Mouse (Mus musculus) monocyte, adult 2 months (primary cell): Measurements from ENCODE around the gene Sox9.

Experiments
- DNase-seq, 2 experiments: peaks; one replicate each; pipeline ENCODE4 v3.0.0; 2022; ENCODE audit warnings: low spot score in 2 of 2, low read depth in 1 of 2

The Sox9 gene

DNA sequence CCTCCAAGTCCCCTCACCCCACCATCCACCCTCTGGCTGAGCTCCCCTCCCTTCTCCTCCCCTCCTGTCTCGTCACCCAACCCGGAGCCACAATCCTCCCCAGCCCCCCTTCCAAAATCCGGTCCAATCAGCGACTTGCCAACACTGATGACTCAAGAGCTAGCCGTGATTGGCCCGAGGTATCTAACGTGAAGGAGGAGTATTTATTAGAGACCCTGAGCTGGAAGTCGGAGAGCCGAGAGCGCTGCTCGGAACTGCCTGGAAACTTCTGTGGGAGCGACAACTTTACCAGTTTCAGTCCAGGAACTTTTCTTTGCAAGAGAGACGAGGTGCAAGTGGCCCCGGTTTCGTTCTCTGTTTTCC, at the start of gene Sox9:
TSS of gene Sox9 (plus strand) at position 231 of the 363 bp plus-strand sequence.
- no peak for DNase-seq

DNA sequence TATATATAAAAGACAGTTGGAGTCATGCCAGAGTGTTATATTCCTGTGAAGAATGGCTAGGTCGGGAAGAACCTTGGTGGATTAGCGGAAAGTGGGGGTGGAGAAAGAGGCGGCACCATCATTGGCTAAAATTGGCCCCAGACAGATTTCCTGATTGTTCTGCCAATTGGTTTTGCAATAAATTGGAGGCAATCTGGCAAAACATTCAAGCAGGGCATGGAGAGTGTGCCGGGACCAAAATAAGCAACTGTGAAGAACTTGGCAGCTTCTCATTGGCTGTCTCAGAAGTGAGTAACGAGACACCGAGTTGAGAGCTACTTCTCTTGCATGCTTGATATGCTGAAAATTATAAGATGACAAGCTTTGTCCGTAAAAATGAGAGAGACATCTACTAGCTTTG, 49.6 kb upstream of the Sox9 start:
- DNase-seq, result no peak

DNA sequence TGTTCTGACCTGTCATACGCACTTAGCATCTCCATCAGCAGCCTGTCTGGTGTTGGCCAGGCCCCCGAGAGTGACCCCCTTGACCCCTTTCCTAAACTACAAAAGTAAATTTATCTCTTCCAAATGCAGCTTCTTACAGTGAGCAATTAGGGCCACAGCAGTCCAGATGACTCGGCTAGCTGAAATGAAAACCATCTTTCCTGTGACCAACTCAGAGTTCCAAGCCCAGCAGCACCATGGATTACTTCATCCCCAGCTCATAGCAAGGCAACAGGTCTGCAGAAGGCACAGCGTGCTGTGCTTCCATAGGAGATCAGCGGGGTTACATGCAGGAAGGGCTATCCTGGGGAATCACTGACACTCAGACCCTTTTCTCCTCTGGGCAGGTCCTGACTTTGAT, 45.0 kb upstream of the Sox9 start:
- no peak for DNase-seq

DNA sequence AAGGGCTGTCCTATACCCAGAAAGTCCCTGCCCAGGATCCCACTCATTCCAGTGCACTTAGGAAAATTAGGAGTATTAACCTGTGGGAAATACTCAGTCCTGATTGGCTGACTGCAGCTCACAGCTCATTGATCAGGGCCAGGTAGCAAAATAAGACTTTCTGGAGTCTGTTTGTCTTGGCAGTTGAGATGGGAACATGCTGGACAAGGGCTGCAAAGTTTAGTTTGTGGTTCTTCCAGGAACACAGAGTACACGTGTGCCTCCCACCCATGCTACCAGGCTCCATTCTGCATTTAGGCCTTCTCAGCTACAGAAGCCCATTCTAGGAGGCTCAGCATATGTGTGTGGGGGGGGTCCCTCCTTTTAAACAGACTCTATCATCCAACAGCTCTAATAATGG, 42.3 kb upstream of the Sox9 start:
- DNase-seq, result no peak

DNA sequence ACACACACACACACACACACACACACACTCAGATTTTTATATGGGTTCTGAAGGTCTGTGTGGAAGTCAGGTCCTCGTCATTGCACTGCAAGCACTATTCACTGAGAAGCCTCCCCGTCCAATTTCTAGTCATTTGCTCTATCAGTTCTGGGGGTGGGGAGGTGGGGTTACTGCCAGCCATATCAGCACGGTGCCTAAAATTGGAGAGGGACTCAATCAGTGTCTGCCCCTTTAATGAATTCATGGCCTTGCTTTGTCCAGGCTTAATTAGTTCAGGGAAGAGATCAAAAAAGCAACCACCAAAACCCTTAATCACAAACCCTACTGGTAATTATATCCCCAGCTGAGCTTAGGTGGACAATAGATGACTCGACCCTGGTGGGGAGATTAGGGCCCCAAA, 25.5 kb upstream of the Sox9 start:
- DNase-seq, result no peak

DNA sequence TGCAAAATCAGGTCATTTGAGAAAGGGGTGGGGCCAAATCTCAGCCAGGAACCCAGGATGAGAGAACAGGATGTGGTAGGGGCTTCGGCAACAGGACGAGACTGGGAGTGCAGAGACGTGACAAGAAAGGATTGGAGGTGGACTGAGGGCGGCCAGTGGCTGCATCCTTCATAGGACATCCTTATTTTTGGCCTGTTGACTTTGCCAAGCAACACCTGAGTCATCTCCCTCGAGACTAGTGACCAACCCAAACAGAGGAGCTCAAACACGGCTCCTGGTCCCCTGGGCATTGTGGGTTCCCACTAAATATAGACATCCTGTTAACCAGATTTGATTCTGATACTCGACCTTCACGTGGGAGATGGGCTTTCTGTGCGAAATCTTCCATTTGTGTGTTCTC, 24.0 kb upstream of the Sox9 start:
- DNase-seq, result no peak

DNA sequence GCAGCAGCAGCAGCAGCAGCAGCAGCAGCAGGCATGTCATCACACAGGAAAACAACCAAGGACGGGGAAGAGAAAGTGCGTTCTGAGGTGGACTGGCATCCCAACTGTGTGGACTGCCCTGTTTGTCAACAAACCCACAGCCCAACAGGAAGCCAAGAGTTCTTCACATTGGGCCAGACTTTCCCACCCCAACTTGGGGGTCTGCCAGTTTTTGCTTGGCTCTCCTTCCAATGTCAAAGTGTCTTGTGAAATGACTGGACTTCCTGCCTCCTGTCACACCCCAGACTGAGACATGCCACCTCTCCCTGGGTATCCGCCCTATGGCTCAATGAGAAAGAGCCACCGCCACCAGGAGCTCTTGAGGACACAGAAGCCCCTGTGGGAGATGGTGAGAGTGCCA, 15.1 kb upstream of the Sox9 start:
- no peak for DNase-seq

DNA sequence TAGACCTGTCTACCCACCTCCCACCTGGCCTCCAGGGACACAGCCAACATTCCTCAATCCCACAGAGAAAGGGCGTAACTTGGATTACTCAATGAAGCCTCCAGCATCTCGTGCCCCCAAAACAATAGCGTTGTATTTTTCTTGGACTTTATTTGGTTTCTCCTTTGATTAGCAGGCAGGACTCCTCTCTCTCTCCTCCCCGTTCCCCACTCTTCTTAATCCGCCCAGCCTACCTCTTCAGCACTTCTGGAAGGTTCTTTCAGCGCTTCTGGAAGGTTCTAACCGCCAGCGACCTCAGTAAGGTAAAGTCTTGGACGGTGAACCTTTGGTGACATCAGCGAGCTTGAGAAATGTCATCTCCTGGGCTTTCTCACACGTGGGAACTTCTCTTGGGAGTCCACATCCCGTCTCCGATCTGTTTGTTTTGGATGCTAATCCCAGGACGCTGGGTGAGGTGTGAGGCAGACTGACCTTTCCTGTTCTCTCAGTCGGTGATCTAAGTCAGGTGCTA, 14.4 kb upstream of the Sox9 start:
- DNase-seq, result no peak

DNA sequence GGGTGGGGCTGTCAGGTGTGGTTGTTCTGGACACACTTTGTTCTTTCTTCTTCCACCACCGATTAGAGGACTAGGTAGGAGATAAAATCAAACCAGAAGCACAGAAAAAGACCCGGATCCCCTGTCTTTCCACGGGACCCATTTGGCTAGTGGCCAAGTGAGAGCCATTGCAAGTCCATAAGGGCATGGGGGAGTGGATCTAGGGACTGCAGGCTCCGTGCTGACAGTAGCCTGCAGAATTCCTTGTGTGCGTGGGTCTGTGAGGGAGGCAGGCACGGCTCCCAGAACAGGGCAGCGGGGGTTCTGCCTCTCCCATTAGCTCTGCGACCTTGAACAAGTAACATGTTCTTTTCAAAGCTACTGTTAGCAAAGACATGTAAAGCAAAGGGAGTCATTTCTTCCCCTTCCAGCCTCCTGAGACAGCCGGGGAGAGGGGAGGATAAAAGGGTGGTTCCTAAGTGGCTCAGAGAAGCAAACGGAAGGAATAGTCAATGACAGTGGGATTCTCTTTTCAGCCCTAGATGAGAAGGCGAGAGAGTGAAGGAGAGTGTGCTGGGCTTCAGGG, 9.2 kb upstream of the Sox9 start:
- no peak for DNase-seq

DNA sequence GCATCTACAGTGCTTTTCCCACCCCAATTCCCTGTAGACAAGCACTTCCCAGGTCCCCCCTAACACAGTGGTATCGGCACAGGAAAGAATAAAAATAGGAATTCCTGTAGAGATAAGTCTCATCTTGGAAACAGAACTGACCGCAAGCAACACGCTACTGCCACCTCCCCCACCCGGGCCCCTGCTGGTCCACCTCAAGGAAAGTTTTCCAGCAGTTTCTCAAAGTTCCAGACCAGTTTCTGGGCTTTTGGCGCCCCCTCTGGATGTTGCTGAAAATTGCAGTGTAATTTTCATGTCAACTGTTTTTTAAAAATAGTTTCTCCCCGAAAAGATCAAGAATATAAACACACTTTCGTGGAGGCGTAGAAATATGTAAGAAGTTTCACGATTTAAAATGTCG, 2.3 kb upstream of the Sox9 start:
- DNase-seq, result no peak

DNA sequence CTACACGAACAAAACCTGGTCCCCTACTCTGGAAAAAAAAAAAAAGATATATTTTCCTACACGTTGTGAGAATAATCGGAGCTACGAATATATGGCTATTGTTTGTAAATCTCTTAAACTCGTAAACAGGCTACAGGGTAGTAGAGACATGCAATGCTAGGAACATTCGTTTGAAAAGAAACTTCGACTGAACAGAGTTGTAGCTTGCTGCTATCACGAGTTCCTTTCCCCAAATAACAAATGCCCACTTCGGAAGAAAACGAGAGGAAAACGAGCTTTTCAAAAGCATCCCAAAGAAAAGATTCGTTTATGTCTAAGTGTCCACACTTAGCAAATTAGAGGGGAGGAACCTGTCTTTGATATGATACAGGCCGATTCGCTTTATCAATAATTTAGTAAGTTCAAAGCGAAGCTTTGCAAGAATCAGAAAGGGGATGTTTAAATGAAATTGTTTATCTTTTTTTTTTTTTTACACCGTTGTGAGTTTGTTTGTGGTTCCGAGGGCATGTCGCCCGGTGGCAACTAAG, 1.6 kb upstream of the Sox9 start:
- no peak for DNase-seq

DNA sequence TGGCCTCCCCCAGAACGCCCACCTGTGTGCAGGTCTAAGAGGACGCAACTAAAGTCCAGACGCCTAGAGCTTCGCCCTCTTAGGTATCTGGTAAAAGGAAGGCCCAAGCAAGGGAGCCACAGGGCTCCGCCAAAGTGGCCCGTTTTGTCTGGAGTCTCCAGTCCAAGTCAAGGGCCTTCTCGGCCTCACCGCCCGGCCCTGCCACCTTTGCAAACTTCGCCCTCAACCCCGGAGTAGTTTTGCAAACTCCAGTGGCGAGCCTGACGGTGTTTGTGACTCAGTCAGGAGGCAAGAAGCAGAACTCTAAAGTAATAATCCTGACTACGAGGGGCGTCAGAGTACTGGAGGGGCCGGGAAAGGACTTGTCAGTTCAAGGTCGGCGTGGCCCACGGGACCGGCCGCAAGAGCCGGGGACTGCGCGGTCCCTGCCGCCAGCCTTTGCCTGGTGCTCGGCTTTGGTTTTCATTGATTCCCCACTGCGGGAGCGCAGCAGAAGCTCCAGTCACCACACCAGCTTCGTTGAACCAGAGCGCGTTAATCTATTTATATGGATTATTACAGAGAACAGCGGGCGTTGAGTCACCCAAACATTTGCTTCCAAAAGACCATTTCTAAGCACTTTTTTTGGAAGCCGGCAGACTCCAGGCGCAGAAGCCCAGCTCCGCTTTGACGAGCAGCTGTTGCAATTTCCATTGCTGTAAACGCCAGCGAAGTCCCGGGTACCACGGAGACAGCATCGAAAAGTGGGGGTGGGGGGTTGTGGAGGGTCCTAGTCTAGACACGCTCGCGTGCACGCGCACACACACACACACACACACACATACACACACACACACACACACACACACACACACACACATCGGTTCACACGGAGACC, 751 bp upstream of the Sox9 start:
- no peak for DNase-seq

DNA sequence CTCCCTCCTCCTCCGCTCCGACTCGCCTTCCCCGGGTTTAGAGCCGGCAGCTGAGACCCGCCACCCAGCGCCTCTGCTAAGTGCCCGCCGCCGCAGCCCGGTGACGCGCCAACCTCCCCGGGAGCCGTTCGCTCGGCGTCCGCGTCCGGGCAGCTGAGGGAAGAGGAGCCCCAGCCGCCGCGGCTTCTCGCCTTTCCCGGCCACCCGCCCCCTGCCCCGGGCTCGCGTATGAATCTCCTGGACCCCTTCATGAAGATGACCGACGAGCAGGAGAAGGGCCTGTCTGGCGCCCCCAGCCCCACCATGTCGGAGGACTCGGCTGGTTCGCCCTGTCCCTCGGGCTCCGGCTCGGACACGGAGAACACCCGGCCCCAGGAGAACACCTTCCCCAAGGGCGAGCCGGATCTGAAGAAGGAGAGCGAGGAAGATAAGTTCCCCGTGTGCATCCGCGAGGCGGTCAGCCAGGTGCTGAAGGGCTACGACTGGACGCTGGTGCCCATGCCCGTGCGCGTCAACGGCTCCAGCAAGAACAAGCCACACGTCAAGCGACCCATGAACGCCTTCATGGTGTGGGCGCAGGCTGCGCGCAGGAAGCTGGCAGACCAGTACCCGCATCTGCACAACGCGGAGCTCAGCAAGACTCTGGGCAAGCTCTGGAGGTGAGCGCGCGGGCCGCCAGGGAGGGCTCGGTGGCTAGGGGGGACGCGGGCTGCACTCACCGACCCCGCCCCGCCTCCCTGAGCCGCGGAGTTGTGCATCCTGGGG, 515 bp downstream of the Sox9 start:
- no peak for DNase-seq

DNA sequence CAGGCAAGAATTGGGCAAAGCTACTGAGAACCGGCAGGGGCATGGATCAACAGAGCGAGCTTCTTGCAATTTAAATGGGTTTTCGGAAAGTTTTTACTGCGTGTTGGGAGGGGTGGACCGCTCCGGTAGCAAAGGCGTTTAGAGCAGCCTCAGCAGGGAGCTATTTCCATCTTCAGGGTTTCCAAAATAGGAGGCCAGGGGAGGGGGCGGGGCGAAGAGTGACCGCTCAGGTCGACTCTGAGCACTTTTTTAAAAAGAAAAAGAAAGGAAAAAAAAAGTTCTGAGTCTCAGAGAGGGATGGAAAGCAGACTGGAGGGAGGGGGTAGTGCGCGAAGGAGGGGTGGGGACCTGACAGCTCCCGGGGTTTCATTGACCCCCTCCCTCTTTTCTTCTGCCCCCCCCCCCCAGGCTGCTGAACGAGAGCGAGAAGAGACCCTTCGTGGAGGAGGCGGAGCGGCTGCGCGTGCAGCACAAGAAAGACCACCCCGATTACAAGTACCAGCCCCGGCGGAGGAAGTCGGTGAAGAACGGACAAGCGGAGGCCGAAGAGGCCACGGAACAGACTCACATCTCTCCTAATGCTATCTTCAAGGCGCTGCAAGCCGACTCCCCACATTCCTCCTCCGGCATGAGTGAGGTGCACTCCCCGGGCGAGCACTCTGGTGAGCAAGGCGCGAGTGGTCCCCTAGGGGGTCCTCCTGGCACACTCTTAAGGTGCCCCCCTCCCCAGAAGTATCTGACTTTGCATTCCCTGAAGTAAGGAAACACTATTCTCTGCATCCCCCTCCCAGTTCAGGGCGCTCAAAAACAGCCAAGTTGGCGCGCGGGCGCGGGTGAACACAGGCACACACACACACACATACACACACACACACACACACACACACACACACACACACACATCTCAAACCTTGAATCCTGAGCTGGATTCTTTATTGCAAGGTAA, 1.6 kb downstream of the Sox9 start:
- DNase-seq, result no peak

DNA sequence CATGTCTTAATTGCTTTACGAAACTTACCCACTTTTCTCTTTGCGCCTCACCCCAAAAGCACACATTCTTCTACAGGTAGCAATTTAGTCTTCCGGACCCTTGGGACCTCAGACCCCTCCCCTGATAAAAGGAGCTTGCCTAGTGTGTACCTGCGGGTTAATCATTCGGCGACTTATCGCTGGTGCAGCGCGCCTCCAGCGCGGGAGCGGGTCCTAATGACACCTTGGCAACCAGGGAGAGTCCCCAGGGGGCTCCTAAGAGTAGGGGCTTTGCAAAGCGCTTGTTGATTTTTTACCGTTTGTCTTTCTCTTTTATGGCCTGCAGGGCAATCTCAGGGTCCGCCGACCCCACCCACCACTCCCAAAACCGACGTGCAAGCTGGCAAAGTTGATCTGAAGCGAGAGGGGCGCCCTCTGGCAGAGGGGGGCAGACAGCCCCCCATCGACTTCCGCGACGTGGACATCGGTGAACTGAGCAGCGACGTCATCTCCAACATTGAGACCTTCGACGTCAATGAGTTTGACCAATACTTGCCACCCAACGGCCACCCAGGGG, 2.4 kb downstream of the Sox9 start:
- no peak for DNase-seq

DNA sequence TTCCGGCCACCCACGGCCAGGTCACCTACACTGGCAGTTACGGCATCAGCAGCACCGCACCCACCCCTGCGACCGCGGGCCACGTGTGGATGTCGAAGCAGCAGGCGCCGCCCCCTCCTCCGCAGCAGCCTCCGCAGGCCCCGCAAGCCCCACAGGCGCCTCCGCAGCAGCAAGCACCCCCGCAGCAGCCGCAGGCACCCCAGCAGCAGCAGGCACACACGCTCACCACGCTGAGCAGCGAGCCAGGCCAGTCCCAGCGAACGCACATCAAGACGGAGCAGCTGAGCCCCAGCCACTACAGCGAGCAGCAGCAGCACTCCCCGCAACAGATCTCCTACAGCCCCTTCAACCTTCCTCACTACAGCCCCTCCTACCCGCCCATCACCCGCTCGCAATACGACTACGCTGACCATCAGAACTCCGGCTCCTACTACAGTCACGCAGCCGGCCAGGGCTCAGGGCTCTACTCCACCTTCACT, 2.9 kb downstream of the Sox9 start:
- DNase-seq, result no peak

DNA sequence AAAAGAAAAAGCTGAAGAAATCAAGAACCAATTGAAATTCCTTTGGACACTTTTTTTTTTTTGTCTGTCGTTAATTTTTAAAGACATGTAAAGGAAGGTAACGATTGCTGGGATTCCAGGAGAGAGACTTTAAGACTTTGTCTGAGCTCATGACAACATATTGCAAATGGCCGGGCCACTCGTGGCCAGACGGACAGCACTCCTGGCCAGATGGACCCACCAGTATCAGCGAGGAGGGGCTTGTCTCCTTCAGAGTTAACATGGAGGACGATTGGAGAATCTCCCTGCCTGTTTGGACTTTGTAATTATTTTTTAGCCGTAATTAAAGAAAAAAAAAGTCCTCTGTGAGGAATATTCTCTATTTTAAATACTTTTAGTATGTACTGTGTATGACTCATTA, 3.6 kb downstream of the Sox9 start:
- no peak for DNase-seq

DNA sequence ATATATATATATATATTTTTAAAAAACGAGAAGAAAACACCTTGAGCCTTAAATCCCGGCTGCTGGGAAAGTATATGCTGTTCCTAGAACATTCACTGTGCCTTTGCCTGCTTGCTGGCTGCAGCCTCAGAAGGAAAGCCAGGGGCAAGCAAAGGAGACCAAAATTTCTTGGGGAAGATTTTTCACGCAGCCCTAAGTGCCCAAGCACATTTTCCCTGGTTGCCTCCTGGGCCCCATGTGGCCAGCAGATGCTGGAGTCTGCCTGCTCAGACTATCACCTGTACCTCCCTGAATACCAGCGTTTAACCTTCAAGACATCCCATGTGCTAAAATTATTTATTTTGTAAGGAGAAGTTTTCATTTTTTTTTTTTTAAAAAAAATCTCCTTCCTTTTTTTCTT, 4.4 kb downstream of the Sox9 start:
- no peak for DNase-seq

DNA sequence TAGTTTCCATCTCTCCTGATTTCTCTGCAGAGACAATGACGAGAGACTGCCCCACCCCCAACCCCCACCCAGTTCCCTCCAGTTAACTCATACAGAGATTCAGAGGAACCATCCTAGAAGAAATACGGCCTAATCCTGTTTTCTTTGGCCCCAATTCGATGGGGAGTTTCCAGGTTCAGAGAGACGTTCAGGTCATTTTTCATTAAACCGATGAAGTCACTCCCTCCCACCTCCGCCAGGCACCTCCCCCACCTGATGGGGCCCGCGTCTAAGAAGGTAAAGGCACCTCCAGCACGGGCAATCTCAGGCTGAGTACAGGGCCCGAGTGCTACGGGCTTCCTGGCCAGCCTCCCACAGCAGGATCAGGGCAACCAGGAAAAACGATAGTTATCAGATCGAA, 6.3 kb downstream of the Sox9 start:
- no peak for DNase-seq

DNA sequence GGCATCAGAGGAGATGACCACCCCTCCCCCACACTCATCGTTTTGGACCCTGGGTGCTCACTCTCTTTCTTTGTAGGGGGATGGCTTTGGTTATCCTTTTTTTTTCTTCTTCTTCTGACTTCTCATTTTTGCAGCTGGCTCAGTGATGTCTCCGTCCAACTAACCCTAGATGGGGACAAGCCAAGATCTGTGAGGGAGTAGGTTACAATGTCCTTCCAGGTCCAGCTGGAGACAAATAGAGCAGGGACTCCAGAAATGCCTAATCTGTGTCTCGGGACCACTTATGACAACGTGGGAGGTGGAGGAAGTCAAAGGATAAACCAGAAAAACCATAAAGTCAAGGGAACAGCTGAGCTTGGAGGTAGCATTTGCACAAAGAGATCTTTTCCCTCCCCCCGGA, 14.4 kb downstream of the Sox9 start:
- DNase-seq, result no peak
